In genomic region chr7:45741777-45742176, GRCm38 (mm10) we compare ENCODE assay signal across 8 mouse cellular contexts. TPM values are rescaled to one million over a fixed set of nuclear protein-coding genes. Genes with fewer than 3 reads are reported as not detected.
DNase-seq lines count a peak whose midpoint lies in the region; ATAC-seq and TF ChIP-seq lines count a peak whose summit lies in the region.

No protein-coding gene starts in this region.

- DNase-seq in heart, postnatal 4 days, result no peak
- DNase-seq in spleen, adult 2 months (ENCODE audit: low read depth in 1 of 2, low spot score in 2 of 2), result peak; percentile 48 to 59
- no peak for DNase-seq in spleen, postnatal 10 days (ENCODE audit: low spot score in 2 of 2)
- no peak for DNase-seq in urinary bladder, postnatal 36 days (ENCODE audit: low spot score in 2 of 2)
- DNase-seq in testis, postnatal 10 days (ENCODE audit: low spot score), result no peak

- H3K36me3 ChIP-seq in heart, embryonic 11.5 days (ENCODE audit: control insufficient read depth, insufficient read depth, low read length), result no peaks in the 10 kb centered on the region
- H3K36me3 ChIP-seq in spleen, adult 2 months (ENCODE audit: control insufficient read depth, insufficient read depth, low read length), result no peaks in the 10 kb centered on the region
- no peaks in the 10 kb centered on the region for H3K36me3 ChIP-seq in limb, embryonic 13.5 days

- no peaks in the 10 kb centered on the region for H3K4me1 ChIP-seq in heart, embryonic 11.5 days (ENCODE audit: control insufficient read depth, insufficient read depth, low read length)
- no peaks in the 10 kb centered on the region; the same call in 1 of the 2 replicates for H3K4me1 ChIP-seq in spleen, adult 2 months (ENCODE audit: control insufficient read depth, insufficient read depth, insufficient read length)
- no peaks in the 10 kb centered on the region for H3K4me1 ChIP-seq in limb, embryonic 13.5 days

- WGBS in heart, embryonic 11.5 days (ENCODE audit: insufficient replicate concordance), result 27% methylated on average over 11 of the region's 11 CpGs
- WGBS in spleen, adult 2 months, result 10% methylated on average over 11 of the region's 11 CpGs
- WGBS in limb, embryonic 13.5 days, result 29% methylated on average over 11 of the region's 11 CpGs

- no peak for ATAC-seq in heart, embryonic 11.5 days (replicated peaks; ENCODE audit: insufficient number of reproducible peaks, low FRiP score, low TSS enrichment)
- ATAC-seq in limb, embryonic 13.5 days (ENCODE audit: low FRiP score, low read depth), result 0 out of 2 replicates have a peak, but pooled peaks have one; percentile 35
- peak; percentile 77 for ATAC-seq in neutrophil, adult 5-6 weeks (ENCODE audit: extremely low read depth, insufficient number of reproducible peaks, low FRiP score, poor library complexity, severe bottlenecking)

- TF ChIP-seq CTCF in spleen, adult 2 months (IDR thresholded peaks at IDR 0.05; ENCODE audit: extremely low read depth, insufficient read depth, insufficient read length, insufficient replicate concordance), result no peak

- H3K9me3 ChIP-seq in heart, embryonic 11.5 days (replicated peaks; ENCODE audit: control insufficient read depth, low read length), result no peaks in the 10 kb centered on the region
- peaks cover 3% of the 10 kb centered on the region; the same call in 1 of the 2 replicates for H3K9me3 ChIP-seq in limb, embryonic 13.5 days

- H3K27ac ChIP-seq in heart, embryonic 11.5 days (ENCODE audit: low read depth, low read length), result no peak overlapping the region
- peak overlapping the region; percentile 61 for H3K27ac ChIP-seq in spleen, adult 2 months (ENCODE audit: insufficient read depth, low read length)
- no peak overlapping the region for H3K27ac ChIP-seq in limb, embryonic 13.5 days

- H3K4me2 ChIP-seq in heart, embryonic 11.5 days, result peak overlapping the region; percentile 47
- peak overlapping the region; percentile 58 for H3K4me2 ChIP-seq in limb, embryonic 13.5 days (replicated peaks)

- no peak overlapping the region for H3K9ac ChIP-seq in heart, embryonic 11.5 days (ENCODE audit: low read depth, low read length)
- peak overlapping the region; percentile 43 for H3K9ac ChIP-seq in limb, embryonic 13.5 days

- peak; percentile 93 for TF ChIP-seq POLR2A in spleen, adult 2 months (IDR thresholded peaks at IDR 0.05; ENCODE audit: low read depth, low read length)

- no peaks in the 10 kb centered on the region for H3K27me3 ChIP-seq in heart, embryonic 11.5 days (ENCODE audit: control insufficient read depth, insufficient read depth, low read length)
- H3K27me3 ChIP-seq in spleen, adult 2 months (ENCODE audit: control insufficient read depth, insufficient read depth, low read length), result no peaks in the 10 kb centered on the region
- no peaks in the 10 kb centered on the region for H3K27me3 ChIP-seq in limb, embryonic 13.5 days

- peak overlapping the region; percentile 8; the same call in 1 of the 2 replicates for H3K4me3 ChIP-seq in heart, embryonic 11.5 days (ENCODE audit: low read depth, low read length)
- H3K4me3 ChIP-seq in spleen, adult 2 months (ENCODE audit: extremely low read depth, insufficient read depth, insufficient read length), result peak overlapping the region; percentile 56
- H3K4me3 ChIP-seq in limb, embryonic 13.5 days, result peak overlapping the region; percentile 40

RNA-seq across cellular contexts. Expression of gene Spaca4, which starts 16.2 kb away (rescaled TPM):
- not detected in 2 replicates for polyA plus RNA-seq in heart, embryonic 11.5 days (2014; fragmentation: Nextera tagmentation; extraction: Ambion mirVana)
- total RNA-seq in heart, postnatal 4 days (2021), result not detected
- polyA plus RNA-seq in spleen, adult 2 months (2012; rRNA removed), result not detected in 2 replicates
- polyA plus RNA-seq in limb, embryonic 13.5 days (2015; fragmentation: Nextera tagmentation; extraction: Ambion mirVana), result not detected in 2 replicates
- not detected in 2 replicates for total RNA-seq in neutrophil, adult 5-6 weeks (2017)

RNA-seq across cellular contexts. Expression of gene Fam83e, which starts 20.8 kb away (rescaled TPM):
- polyA plus RNA-seq in heart, embryonic 11.5 days (2014; fragmentation: Nextera tagmentation; extraction: Ambion mirVana), result 0.58 and 0.67 TPM in 2 replicates
- under 1 TPM; 0.38 to 0.43 TPM for total RNA-seq in heart, postnatal 4 days (2021)
- 0.09 and 0.26 TPM in 2 replicates for polyA plus RNA-seq in spleen, adult 2 months (2012; rRNA removed)
- 0.61 and 1.0 TPM in 2 replicates for polyA plus RNA-seq in limb, embryonic 13.5 days (2015; fragmentation: Nextera tagmentation; extraction: Ambion mirVana)
- 3.0 and 3.2 TPM in 2 replicates for total RNA-seq in neutrophil, adult 5-6 weeks (2017)

RNA-seq across cellular contexts. Expression of gene Sphk2, which starts 24.0 kb away (rescaled TPM):
- polyA plus RNA-seq in heart, embryonic 11.5 days (2014; fragmentation: Nextera tagmentation; extraction: Ambion mirVana), result 13.2 and 17.3 TPM in 2 replicates
- total RNA-seq in heart, postnatal 4 days (2021), result 10 to 100 TPM; 14.2 to 16.7 TPM
- polyA plus RNA-seq in spleen, adult 2 months (2012; rRNA removed), result 41.0 and 56.3 TPM in 2 replicates
- 33.4 and 36.0 TPM in 2 replicates for polyA plus RNA-seq in limb, embryonic 13.5 days (2015; fragmentation: Nextera tagmentation; extraction: Ambion mirVana)
- total RNA-seq in neutrophil, adult 5-6 weeks (2017), result 25.5 and 27.4 TPM in 2 replicates

RNA-seq across cellular contexts. Expression of gene Rpl18, which starts 26.5 kb away (rescaled TPM):
- polyA plus RNA-seq in heart, embryonic 11.5 days (2014; fragmentation: Nextera tagmentation; extraction: Ambion mirVana), result 764 and 836 TPM in 2 replicates
- 100 to 1,000 TPM; 787 to 798 TPM for total RNA-seq in heart, postnatal 4 days (2021)
- 1,792 and 2,504 TPM in 2 replicates for polyA plus RNA-seq in spleen, adult 2 months (2012; rRNA removed)
- polyA plus RNA-seq in limb, embryonic 13.5 days (2015; fragmentation: Nextera tagmentation; extraction: Ambion mirVana), result 1,016 and 1,039 TPM in 2 replicates
- 797 and 936 TPM in 2 replicates for total RNA-seq in neutrophil, adult 5-6 weeks (2017)

RNA-seq across cellular contexts. Expression of gene Dbp, which starts 36.9 kb away (rescaled TPM):
- 3.3 and 3.5 TPM in 2 replicates for polyA plus RNA-seq in heart, embryonic 11.5 days (2014; fragmentation: Nextera tagmentation; extraction: Ambion mirVana)
- 10 to 100 TPM; 22.6 to 25.1 TPM for total RNA-seq in heart, postnatal 4 days (2021)
- polyA plus RNA-seq in spleen, adult 2 months (2012; rRNA removed), result 20.0 and 30.1 TPM in 2 replicates
- polyA plus RNA-seq in limb, embryonic 13.5 days (2015; fragmentation: Nextera tagmentation; extraction: Ambion mirVana), result 4.5 and 6.2 TPM in 2 replicates
- total RNA-seq in neutrophil, adult 5-6 weeks (2017), result 12.1 and 18.4 TPM in 2 replicates

Comparison
In these comparisons a context has a peak if more than half of its experiments do, and no peak if none do; other contexts are left out.
1. DNase-seq: peak in spleen, adult 2 months (2 of 2); none in heart, postnatal 4 days (single experiment), spleen, postnatal 10 days (0 of 2), urinary bladder, postnatal 36 days (0 of 2) and testis, postnatal 10 days (single experiment).
2. Peak in every context shown above with its lines, with median percentiles within 50 percentile points of each other: H3K4me3 ChIP-seq.